Mouse (Mus musculus) midbrain, embryonic 13.5 days (tissue): ENCODE results near the gene Rps8. TPM values are rescaled to one million over a fixed set of nuclear protein-coding genes. Genes with fewer than 3 reads are reported as not detected.

Experiments used
- ATAC-seq: fragments of 200-750 bp; cut with Nextera tagmentation; 2 replicates; pipeline ENCODE4 v1.8.0; 2017; ENCODE audit warnings: mild to moderate bottlenecking, moderate TSS enrichment, moderate library complexity
- H3K27ac ChIP-seq: fragments of 300-500 bp; sonication (generic); 2 replicates; pipeline ENCODE4 v1.5.1; 2015; ENCODE audit warnings: inconsistent platforms, mild to moderate bottlenecking, moderate library complexity
- H3K27me3 ChIP-seq: fragments of 300-500 bp; sonication (generic); 2 replicates; pipeline ENCODE4 v1.6.1; 2015; ENCODE audit warnings: mild to moderate bottlenecking, inconsistent platforms
- H3K36me3 ChIP-seq: fragments of 300-500 bp; sonication (generic); 2 replicates; pipeline ENCODE4 v1.6.1; 2015; ENCODE audit warnings: mild to moderate bottlenecking, inconsistent platforms
- H3K4me1 ChIP-seq: fragments of 300-500 bp; sonication (generic); replicated peaks from 2 replicates; pipeline ENCODE4 v1.6.1; 2015; ENCODE audit warnings: inconsistent platforms
- H3K4me2 ChIP-seq: fragments of 300-500 bp; sonication (generic); replicated peaks from 2 replicates; pipeline ENCODE4 v1.6.1; 2015; ENCODE audit warnings: moderate library complexity, mild to moderate bottlenecking, inconsistent platforms
- H3K4me3 ChIP-seq: fragments of 300-500 bp; sonication (generic); replicated peaks from 2 replicates; pipeline ENCODE4 v1.5.1; 2015; ENCODE audit warnings: mild to moderate bottlenecking, inconsistent platforms
- H3K9ac ChIP-seq: fragments of 300-500 bp; sonication (generic); replicated peaks from 2 replicates; pipeline ENCODE4 v1.6.1; 2015; ENCODE audit warnings: mild to moderate bottlenecking, inconsistent platforms
- H3K9me3 ChIP-seq: fragments of 300-500 bp; sonication (generic); 2 replicates; pipeline ENCODE4 v1.6.1; 2016; ENCODE audit warnings: mild to moderate bottlenecking, inconsistent platforms
- WGBS: fragments of 180-500 bp; shearing (Covaris S2); methylation state at CpG from one replicate; pipeline ENCODE4 v1.1.7; 2015; 5-methylcytosine and 5-hydroxymethylcytosine counted together
- polyA plus RNA-seq: library from polyadenylated mRNA; unstranded; fragments of >200 nt; fragmentation: Nextera tagmentation; extraction: Ambion mirVana; gene quantifications from 2 replicates; pipeline ENCODE4 v1.2.1, GENCODE M21; 2015

The Rps8 gene
- polyA plus RNA-seq, 1 experiment from 2014 or later: 623 TPM

- H3K9me3 ChIP-seq: no peaks in the 10 kb centered on the region
- peak overlapping the region; percentile 69 for H3K27ac ChIP-seq
- ATAC-seq: peak; percentile 66
- H3K4me1 ChIP-seq: peaks cover 42% of the 10 kb centered on the region
- H3K4me2 ChIP-seq: peak overlapping the region; percentile 86
- H3K27me3 ChIP-seq: no peaks in the 10 kb centered on the region; the same call in 1 of the 2 replicates
- H3K4me3 ChIP-seq: peak overlapping the region; percentile 84
- H3K9ac ChIP-seq: peak overlapping the region; percentile 88
- peaks cover 31% of the 10 kb centered on the region for H3K36me3 ChIP-seq
- WGBS: 3% methylated on average over 7 of the region's 7 CpGs
These were observed 23.9 kb downstream of the Rps8 start for GRCm38 (mm10) chr4:117131890-117132793.

GRCm38 (mm10) chr4:117131198-117131597 lies 24.8 kb downstream of the Rps8 start:
- H3K4me2 ChIP-seq: peak overlapping the region; percentile 86
- H3K36me3 ChIP-seq: peaks cover 31% of the 10 kb centered on the region
- ATAC-seq: no peak
- H3K4me1 ChIP-seq: peaks cover 42% of the 10 kb centered on the region
- H3K9ac ChIP-seq: peak overlapping the region; percentile 88; the same call in 1 of the 2 replicates
- H3K27ac ChIP-seq: peak overlapping the region; percentile 69
- 47% methylated on average over 6 of the region's 6 CpGs for WGBS
- peak overlapping the region; percentile 84 for H3K4me3 ChIP-seq
- H3K9me3 ChIP-seq: no peaks in the 10 kb centered on the region
- H3K27me3 ChIP-seq: no peaks in the 10 kb centered on the region; the same call in 1 of the 2 replicates

DNA sequence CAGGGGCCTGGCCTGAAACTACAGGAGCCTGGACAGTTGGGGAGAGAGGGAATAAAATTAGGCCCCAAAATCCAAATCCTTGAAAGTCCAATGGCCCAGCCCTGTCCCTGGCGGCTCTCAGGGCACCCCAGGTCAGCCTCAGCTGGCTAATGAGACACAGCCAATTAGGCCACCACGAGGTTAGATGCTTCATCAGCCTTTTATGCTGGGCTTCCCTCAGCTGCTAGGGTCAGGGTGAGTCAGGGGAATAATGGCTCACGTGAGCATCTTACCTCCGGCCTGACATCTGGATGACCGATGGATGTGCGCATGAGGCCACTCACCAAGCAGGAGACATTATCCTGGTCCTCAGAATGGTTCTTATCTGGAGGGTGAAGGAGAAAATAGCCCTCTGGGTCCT lies 25.3 kb downstream of the Rps8 start:
- Histone ChIP-seq H3K9ac (peak overlapping the region; percentile 41; the same call in 1 of the 2 replicates), H3K27ac (no peak overlapping the region)
- no peak for ATAC-seq

DNA sequence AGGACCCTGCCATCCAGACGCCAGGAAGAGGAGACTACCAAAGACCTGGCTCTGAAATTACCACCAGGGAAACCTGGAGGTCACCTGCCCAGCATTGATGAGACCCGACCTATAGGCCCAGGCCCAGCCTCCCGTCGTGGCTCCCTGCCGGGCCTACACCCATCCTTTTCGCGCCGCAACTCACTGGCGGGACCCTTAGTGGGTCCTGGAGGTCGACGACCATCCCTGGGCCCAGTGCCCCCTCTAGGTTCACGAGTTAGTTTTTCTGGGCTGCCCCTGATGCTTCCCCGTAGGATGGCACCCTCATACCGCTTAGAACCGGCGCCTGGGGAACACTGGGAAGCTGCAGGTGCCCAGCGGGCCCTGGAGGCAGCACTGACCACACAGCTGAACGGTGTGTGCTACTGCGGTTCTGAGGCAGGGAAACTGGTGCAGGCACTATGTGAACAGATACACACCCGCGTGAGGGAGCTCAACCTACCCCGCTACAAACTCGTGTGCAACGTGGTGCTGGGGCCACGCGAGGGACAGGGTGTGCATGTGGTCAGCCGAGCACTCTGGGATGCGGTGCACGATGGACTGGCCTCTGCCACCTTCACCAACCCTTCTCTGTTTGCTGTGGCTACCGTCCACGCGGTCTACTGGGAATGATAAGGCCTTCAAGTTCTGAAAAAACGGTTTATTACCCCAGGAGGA lies 27.9 kb downstream of the Rps8 start:
- no peak overlapping the region for H3K4me3 ChIP-seq
- H3K27ac ChIP-seq: no peak overlapping the region
- no peak for ATAC-seq
- 93% methylated on average over 33 of the region's 33 CpGs for WGBS
- no peaks in the 10 kb centered on the region for H3K9me3 ChIP-seq
- no peaks in the 10 kb centered on the region for H3K27me3 ChIP-seq
- H3K9ac ChIP-seq: no peak overlapping the region
- peaks cover 31% of the 10 kb centered on the region for H3K36me3 ChIP-seq
- peaks cover 50% of the 10 kb centered on the region for H3K4me1 ChIP-seq
- H3K4me2 ChIP-seq: no peak overlapping the region

More for the DNA sequence above, 25.3 kb downstream of the Rps8 start:
- Histone ChIP-seq H3K4me1 (peaks cover 46% of the 10 kb centered on the region), H3K4me2 (peak overlapping the region; percentile 86), H3K4me3 (0 out of 2 replicates have a peak overlapping the region, but pooled peaks have one; percentile 84), H3K9me3 (no peaks in the 10 kb centered on the region), H3K36me3 (peaks cover 31% of the 10 kb centered on the region), H3K27me3 (no peaks in the 10 kb centered on the region)
- 36% methylated on average over 6 of the region's 6 CpGs for WGBS

DNA sequence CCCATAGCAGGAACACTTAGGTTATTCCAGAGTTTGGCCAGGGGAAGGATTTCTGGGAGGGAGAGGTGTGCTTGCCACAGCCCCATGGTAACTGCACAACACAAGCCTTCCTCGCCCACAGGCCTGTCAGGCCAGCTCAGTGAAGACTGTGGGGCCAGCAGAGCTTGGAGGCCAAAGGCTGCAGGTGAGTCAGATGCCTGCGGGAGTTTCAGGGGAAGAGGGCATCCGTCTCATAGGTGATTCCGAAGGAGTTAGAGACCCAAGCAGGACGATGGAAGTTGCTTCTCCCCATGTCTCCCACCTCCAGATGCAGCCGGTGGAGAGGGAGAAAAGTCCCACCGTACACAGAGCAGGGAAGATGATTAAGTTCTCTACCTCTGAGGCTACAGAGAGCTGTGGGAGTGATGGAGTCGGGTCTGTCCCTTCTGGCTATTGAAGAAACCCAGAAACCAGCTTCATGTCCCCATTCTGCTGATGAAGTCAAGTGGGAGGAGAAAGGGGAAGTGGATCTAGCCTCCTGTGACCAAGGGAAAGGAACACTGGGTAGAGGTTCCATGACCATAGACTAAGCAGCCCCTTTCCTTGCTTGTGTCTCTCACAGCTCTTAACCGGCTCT lies 29.3 kb downstream of the Rps8 start, which contains the start of gene Tctex1d4:
Gene Tctex1d4, plus strand, starts transcription at position 120 of the 616 bp plus-strand sequence.
- 89% methylated on average over 9 of the region's 9 CpGs for WGBS
- Histone ChIP-seq H3K9me3 (no peaks in the 10 kb centered on the region), H3K4me2 (0 out of 2 replicates have a peak within 1 kb of the TSS, but pooled peaks have one; percentile 9), H3K9ac (peak within 1 kb of the TSS; percentile 59), H3K27me3 (no peaks in the 10 kb centered on the region), H3K4me1 (peaks cover 37% of the 10 kb centered on the region), H3K36me3 (peaks cover 31% of the 10 kb centered on the region), H3K4me3 (no peak within 1 kb of the TSS), H3K27ac (peak within 1 kb of the TSS; percentile 80)
- no peak for ATAC-seq

DNA sequence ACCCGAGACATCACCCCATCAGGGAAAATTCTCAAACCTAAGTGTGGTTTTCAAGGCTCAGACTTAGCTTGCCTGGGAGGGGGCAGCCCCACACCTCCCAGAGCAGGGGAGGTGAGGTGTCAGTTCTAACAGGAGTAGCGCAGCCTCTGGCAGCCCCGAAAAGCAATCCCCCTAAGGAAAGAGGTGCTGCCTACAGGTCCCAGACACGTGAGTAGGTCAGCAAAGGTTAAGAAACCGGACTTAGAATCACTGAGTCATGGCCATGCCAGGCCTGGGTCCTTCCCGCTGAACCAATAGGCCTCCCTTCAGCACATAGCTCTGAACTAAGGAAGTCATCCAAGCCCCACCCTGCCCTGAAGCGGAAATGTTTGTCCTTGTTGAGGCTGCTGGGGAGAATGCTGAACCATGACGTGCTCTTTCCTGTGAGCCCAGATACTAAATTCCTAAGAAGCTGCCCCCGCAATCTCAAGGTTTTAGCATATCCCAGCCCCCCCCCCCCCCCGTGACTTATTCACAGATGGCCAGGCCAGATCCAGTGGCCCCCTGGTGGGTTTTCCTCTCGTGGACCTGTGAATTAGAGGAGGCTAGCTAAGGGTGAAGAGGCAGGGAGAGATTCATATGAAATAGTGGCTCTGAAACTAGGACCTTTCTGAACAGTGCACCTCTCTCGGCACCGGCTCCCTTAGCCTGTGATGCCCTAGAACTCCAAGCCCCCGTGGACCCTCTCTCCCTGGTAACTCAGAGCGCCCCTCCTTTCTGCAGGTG lies 30.0 kb downstream of the Rps8 start:
- Histone ChIP-seq H3K9ac (peak overlapping the region; percentile 59), H3K27ac (peak overlapping the region; percentile 80), H3K4me2 (no peak overlapping the region), H3K36me3 (peaks cover 31% of the 10 kb centered on the region), H3K9me3 (no peaks in the 10 kb centered on the region), H3K27me3 (no peaks in the 10 kb centered on the region), H3K4me1 (peaks cover 33% of the 10 kb centered on the region), H3K4me3 (no peak overlapping the region)
- WGBS: 51% methylated on average over 15 of the region's 15 CpGs
- peak; percentile 22 for ATAC-seq

DNA sequence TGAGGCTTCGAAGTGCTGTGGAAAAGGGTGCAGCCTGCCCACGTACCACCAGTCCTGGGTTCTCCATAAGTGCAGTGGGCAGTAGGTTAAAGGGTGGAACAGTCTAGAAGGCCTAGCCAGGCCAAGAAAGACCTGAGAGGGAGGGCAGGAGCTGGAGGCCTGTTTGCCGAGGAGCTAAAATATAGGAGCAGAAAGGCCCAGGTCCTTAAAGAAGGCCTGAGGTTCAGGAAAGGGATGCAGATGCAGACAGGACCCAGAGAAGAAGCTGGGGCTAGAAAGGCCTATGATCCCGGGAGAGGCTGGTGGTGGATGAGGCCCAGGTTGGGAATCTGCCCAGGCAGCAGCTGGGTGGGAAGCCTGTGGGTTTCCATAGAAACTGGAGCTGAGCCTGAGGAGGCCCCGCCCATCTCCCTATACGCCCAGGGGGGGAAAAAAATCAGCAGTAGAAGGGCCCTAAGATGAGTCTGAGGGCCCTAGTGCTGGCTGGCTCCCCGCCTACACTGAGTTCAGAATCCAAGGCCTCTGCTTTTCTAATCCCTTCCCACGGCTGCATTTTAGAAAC lies 30.6 kb downstream of the Rps8 start, which contains the start of gene Btbd19:
Gene Btbd19, minus strand, starts transcription at position 378 of the 562 bp plus-strand sequence.
- H3K4me2 ChIP-seq: 0 out of 2 replicates have a peak within 1 kb of the TSS, but pooled peaks have one; percentile 9
- peak within 1 kb of the TSS; percentile 59 for H3K9ac ChIP-seq
- WGBS: 19% methylated on average over 8 of the region's 8 CpGs
- no peaks in the 10 kb centered on the region for H3K9me3 ChIP-seq
- H3K27me3 ChIP-seq: no peaks in the 10 kb centered on the region
- peaks cover 30% of the 10 kb centered on the region for H3K4me1 ChIP-seq
- no peak within 1 kb of the TSS for H3K4me3 ChIP-seq
- peak; percentile 34 for ATAC-seq
- H3K36me3 ChIP-seq: peaks cover 29% of the 10 kb centered on the region
- peak within 1 kb of the TSS; percentile 80 for H3K27ac ChIP-seq

DNA sequence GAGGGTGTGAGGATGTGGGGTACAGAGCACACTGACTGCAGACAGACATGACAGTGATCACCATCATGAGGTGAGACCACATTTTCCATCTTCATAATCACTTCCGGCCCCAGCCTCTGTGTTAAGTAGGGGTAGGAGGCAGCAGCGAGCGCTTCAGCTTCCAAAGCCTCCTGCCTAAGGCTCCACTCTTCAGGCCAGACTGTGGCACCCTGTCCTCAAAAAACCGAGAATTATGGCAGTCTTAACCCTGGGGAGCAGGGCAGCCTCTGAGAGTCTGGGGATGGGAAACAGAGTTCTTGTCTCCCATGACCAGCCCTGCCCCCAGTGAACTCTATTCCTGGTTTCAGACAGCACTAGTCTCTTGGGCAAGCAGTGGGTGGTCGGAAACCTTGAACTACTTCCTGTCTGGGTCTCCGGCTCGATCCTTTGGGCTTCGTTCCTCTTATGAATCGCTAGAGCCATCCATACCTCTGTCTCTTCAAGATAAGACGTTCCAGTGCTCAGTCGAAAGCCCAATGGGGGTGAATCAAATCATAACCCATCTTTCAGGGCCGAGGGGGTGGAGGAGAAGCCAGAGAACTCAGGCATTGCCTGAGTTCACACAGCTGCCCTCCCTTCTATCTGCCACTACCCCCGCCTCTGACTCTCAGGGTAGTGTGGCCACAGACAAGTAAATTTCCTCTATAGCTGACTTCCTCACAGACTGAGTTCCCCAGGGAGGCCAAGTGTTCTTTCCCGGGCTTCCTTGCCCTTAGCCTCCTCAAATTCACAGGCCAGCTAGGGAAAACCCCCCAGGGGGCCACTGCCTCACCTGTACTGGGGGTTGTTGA lies 31.3 kb downstream of the Rps8 start:
- peaks cover 29% of the 10 kb centered on the region for H3K4me1 ChIP-seq
- H3K4me3 ChIP-seq: no peak overlapping the region
- peaks cover 22% of the 10 kb centered on the region for H3K36me3 ChIP-seq
- no peaks in the 10 kb centered on the region for H3K9me3 ChIP-seq
- H3K4me2 ChIP-seq: 0 out of 2 replicates have a peak overlapping the region, but pooled peaks have one; percentile 9
- no peaks in the 10 kb centered on the region for H3K27me3 ChIP-seq
- peak overlapping the region; percentile 59 for H3K9ac ChIP-seq
- 75% methylated on average over 14 of the region's 14 CpGs for WGBS
- no peak for ATAC-seq
- H3K27ac ChIP-seq: peak overlapping the region; percentile 80

DNA sequence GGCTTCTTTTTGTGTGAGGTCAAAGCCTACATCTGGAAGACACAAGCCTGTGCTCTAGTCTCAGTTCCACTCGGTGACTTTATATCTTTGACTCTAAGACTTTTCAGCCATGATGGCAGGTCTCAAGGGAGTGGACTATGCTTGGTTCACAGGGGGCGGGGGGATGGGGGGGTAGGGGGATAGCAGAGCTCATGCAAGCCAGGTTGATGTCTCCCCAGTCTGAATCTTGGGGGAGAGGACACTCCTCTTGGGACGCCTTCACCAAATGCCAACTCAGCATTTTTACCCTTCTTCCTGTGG lies 31.9 kb downstream of the Rps8 start:
- H3K4me1 ChIP-seq: peaks cover 32% of the 10 kb centered on the region
- no peak overlapping the region for H3K27ac ChIP-seq
- 0 out of 2 replicates have a peak overlapping the region, but pooled peaks have one; percentile 59 for H3K9ac ChIP-seq
- peaks cover 16% of the 10 kb centered on the region for H3K36me3 ChIP-seq
- ATAC-seq: no peak
- H3K4me2 ChIP-seq: no peak overlapping the region
- WGBS: 90% methylated on average over 3 of the region's 3 CpGs
- no peaks in the 10 kb centered on the region for H3K9me3 ChIP-seq
- H3K27me3 ChIP-seq: no peaks in the 10 kb centered on the region
- no peak overlapping the region for H3K4me3 ChIP-seq

DNA sequence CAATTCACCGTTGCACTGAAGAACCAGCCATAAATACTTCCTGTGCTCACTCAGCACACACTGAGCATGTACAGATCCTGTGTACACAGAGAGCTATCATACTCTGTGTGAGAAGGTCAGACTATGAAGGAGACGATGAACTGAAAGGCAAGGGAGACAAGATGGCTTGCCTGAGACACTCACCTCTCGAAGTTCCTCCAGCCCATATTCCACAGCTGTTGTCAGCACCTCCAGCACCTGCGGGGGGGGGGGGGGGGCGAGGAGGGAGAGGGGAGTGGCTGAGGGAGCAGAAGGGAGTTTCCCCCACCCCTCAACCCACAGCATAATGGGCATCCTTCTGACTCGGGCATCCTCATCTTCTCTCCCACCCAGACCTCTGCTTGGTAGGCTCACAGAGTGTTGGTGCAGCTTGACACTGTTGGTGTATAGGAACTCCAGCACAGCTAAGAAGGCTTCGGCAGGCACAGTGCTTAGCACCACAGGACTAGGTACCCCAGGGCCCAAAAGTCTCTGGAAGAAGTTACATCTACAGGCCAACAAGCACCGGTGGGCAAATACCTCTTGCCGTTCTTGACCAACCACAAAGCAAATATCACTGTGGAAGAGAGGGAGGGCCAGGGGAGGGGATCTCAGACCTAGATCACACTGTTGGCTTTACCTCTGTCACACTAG lies 32.4 kb downstream of the Rps8 start:
- Histone ChIP-seq H3K4me3 (no peak overlapping the region), H3K9me3 (no peaks in the 10 kb centered on the region), H3K9ac (no peak overlapping the region), H3K4me1 (peaks cover 32% of the 10 kb centered on the region), H3K36me3 (peaks cover 12% of the 10 kb centered on the region), H3K27me3 (no peaks in the 10 kb centered on the region), H3K4me2 (no peak overlapping the region), H3K27ac (no peak overlapping the region)
- 93% methylated on average over 7 of the region's 9 CpGs for WGBS
- no peak for ATAC-seq
